Mouse (Mus musculus): ENCODE data around the gene Gps2.

The Gps2 gene

DNA sequence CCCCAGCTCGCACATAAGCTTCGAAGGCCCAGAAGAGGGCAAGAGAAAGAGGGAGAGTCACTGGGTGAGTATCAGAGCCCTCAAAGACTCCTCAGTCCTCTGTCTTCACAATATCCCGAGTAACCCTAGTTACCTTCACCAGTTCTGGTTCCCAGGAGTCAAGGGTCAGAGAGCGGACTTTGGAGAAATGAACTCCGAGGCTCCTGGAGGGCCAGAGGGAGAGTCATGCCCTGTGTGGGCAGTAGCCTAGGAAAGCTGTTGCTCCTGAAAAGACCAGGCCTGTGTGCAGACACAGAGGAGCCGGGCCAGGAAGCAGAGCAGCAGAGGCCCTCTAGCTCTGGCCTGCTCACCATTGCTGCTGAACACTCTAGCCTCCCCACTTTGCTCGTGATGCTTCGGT lies 29.0 kb upstream of the Gps2 start:
- no peak for DNase-seq (ENCODE audit: low read depth in 2 of 2, low spot score in 2 of 2)

DNA sequence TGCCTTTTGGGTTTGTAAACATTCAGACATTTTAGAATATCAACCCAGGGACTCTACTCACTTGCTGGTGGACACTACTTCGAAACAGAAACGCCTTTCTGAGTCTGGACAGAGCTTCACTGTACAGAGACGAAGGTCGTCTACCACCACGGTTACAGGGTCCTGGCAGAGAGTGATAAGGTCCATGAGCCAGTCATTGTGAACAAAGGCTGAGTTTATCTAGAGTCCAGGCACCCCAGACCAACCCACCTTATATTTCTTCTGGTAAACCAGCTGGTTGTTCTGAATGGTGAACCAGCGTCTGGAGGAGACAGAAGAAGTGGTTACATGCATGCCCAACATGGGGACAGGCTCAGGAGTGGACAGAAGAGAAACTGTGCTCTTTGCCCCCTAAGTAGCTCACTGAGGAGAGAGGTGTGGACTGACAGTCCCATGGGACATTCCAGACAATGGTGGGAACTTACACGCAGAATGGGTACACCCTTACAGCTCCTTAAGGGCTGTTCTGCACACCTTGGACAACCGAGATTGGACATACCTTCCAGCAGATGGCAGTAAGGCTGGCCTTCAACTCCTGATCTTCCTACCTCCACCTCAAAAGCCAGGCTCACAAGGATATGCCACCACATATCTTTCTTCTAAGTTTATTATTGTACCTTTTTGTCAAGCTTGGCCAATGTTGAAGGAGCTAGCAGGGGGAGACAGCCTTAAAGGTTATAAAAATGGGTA lies 26.6 kb upstream of the Gps2 start:
- DNase-seq (ENCODE audit: low read depth in 2 of 2, low spot score in 2 of 2), result no peak

DNA sequence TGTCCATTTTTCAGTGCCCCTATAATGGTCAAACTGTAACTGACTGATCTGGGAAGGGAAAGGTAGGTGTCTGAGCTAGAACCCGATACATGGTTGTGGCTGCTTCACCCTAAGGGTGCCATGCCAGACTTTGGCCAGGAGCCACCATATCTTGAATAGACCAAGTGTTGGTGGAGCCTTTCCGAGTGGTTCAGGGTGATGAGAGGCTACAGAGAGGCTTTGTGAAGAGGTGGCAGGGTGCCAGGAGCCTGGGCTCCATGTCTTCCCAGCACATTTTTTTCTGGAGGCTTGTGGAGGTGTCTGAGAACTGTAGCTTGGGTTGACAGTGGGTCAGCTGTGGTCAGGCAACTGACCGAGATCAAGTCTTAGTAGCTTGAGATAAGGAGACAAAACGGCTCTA lies 22.2 kb upstream of the Gps2 start:
- DNase-seq (ENCODE audit: low read depth in 2 of 2, low spot score in 2 of 2), result no peak

DNA sequence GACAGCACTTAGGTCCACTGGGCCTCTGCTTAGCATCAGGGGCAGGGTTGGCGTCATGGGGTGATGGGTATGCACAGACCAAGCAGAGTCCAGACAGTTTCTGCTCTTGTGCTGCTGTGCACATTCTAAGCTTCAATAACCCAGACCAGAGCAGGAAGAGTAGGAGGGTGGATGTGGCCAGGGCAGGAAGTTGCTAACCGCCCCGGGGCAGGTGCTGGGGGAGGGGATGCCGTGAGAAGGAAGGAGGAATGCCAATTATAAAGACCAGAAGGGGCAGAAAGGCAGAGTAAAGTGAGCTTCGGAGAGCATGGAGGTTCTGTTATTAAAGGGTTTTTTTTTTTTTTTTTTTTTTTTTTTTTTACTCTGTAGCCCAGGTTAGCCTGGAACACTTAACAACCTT lies 19.0 kb upstream of the Gps2 start:
- DNase-seq (ENCODE audit: low read depth in 2 of 2, low spot score in 2 of 2), result peak; percentile 58 to 77

DNA sequence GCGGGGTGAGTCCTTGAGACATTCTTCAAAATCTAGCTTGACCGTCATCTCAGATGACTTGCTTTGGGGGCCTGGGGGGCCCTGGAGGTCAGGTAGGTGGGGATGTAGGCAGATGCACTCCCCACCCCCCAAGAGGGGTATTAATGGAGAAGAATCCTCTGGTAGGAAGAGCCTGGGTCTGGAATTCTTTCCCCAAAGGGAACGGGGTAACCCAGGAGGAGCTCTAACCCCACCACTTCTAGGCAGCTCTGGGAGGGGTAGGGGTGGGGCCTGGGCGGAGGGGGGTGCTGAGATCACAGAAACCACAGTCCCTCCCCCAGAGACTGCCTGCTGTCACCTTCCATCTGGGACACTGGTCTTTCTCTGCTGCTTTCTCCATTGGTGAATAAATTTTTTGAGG lies 18.4 kb upstream of the Gps2 start, which contains the start of gene Acap1:
Gene Acap1, minus strand, starts transcription at position 249 of the 400 bp plus-strand sequence.
- peak in 1 of 2 experiments; percentile 52 for DNase-seq (ENCODE audit: low read depth in 2 of 2, low spot score in 2 of 2)

DNA sequence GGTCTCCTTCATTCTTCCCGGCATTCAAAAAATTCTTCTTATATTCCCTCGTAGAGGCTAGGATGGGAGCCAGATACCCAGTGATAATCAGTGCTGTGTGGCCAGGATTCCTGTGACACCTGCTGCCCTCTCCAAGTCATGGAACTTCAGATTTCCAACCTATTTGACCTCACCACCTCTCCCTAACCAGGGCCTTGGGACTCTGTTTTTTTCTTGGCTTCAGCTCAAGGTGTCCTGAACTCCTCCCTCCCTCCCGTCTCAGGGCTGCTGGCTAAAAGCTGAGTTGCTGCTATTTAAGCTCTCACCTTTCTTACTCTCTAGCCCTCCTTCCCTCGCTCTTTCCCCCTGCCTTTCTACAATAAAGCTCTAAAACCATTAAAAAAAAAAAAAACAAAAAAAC lies 13.8 kb upstream of the Gps2 start:
- DNase-seq (ENCODE audit: low read depth in 2 of 2, low spot score in 2 of 2), result no peak

DNA sequence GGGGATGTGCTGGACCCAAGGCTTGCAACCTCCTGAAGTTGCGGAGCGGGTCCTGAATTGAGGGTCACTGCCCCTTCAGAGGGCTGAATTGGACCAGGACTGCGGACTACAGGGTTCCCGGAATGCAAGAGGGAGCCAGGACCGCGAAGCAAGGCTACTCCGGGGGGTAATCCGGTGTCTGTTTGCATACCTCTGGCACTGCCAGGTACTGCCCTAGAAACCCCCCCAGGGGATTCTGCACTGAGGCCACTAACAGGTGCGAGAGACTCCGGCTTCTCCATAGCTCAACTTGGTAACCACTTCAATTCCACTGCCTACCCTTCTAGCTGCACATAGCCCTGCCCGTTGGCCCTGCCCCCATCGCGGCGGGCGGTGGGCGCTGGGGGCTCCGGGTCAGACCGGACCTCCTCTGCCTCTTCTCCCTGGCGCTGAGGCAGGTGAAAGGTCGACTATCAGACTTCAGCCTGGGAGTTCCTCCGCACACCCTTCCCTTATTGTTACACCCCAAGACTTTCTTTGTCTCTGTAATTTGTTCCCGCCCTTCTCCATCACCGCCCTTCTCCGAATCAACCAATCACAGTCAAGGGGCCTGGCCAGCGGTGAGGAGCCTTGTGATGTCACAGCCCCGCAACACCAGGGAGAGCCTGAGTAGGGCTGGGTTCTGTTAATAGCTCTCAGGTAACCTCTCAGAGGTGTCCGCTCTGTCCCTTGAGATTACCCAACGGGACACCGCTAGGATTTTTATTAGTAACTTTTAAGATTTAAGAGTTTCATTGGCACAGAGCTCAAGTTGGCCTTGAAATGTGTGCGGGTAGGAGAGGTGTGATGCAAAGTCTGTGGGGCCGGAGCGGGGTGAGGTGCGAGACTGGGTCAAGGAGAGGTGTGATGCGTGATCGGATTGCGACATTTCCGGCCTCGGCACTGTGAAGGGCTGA lies 12.9 kb upstream of the Gps2 start, which contains the start of the genes 2810408A11Rik and Neurl4:
Gene 2810408A11Rik, minus strand, starts transcription at position 517 of the 935 bp plus-strand sequence.
Gene Neurl4, plus strand, starts transcription at position 602 of the 935 bp plus-strand sequence.
- peak; percentile 74 to 86 for DNase-seq (ENCODE audit: low read depth in 2 of 2, low spot score in 2 of 2)

DNA sequence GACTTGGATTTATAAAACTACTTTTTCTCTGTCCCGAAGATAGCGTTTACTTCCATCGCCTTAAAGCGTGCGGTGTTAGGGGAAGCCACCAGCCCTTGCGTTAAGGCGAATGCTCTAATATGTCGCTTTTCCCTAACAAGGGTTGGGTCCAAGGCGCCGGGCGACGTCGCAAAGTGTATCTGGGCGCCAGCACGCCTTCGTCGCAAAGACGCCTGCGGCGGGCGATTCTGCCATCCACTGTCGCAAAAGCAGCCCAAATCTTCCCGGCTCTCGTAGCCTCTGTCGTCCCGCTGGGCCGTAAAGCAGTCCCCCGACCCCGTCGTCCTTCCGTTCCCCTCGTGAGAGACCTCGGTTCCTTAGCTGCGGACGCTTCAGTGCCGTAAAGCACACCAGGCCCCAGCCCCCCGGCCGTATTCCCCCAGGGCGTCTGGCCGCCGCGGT lies 12.3 kb upstream of the Gps2 start:
- DNase-seq (ENCODE audit: low read depth in 2 of 2, low spot score in 2 of 2), result peak; percentile 77 to 81

DNA sequence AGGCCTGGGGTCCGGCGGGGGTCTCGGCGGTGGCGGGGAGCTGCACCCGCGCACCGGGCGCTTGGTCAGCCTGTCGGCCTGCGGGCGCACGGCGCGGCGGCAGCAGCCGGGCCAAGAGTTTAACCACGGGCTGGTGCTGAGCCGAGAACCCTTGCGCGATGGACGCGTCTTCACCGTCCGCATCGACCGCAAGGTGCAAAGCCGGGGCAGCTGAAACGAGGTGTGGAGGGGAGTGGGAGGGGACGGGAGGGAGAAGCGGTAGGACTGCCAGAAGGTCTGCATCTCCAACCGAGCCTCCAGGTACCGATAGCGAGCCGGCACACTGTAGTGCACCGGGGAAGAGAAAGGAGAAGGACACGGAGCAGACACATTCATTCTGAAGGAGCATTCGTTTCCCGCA lies 11.7 kb upstream of the Gps2 start:
- no peak for DNase-seq (ENCODE audit: low read depth in 2 of 2, low spot score in 2 of 2)

DNA sequence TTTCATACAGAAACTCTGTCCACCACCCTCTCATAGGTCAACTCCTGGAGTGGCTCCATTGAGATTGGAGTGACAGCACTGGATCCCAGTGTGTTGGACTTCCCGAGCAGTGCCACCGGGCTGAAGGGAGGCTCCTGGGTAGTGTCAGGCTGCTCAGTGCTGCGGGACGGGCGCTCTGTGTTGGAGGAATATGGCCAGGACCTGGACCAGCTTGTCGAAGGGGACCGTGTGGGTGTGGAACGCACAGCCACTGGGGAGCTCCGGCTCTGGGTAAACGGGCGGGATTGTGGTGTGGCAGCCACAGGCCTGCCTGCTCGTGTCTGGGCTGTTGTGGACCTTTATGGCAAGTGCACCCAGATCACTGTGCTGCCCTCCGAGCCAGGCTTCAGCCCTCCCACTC lies 10.7 kb upstream of the Gps2 start:
- no peak for DNase-seq (ENCODE audit: low read depth in 2 of 2, low spot score in 2 of 2)

DNA sequence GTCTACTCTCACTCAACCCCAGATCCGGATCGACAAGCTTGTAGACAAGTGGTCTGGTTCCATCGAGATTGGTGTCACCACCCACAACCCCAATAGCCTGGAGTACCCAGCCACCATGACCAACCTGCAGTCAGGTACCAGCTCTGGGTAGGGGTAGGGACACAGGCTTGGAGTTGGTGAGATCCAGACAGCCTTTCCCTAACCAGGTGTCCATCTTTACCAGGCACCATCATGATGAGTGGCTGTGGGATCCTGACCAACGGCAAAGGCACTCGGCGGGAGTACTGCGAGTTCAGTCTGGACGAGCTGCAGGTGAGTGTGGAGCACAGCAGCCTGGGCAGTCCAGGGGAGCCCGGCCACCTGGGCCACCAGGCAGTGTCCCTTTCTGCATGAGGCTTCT lies 9.4 kb upstream of the Gps2 start:
- no peak for DNase-seq (ENCODE audit: low read depth in 2 of 2, low spot score in 2 of 2)

DNA sequence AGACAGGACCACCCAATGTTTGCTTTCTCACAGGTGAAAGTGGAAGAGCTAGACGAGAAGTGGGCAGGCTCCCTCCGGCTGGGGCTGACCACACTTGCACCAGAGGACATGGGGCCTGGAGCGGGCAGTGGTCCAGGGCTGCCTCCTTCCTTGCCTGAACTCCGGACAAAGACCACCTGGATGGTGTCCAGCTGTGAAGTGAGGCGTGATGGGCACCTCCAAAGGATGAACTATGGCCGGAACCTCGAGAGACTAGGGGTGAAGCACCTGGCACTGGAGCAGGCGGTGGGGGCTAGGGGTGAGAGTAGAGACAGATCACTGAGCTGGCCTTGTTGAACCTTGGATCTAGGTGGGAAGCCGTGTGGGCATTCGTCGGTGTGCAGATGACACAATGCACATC lies 5.0 kb upstream of the Gps2 start:
- DNase-seq (ENCODE audit: low read depth in 2 of 2, low spot score in 2 of 2), result no peak

DNA sequence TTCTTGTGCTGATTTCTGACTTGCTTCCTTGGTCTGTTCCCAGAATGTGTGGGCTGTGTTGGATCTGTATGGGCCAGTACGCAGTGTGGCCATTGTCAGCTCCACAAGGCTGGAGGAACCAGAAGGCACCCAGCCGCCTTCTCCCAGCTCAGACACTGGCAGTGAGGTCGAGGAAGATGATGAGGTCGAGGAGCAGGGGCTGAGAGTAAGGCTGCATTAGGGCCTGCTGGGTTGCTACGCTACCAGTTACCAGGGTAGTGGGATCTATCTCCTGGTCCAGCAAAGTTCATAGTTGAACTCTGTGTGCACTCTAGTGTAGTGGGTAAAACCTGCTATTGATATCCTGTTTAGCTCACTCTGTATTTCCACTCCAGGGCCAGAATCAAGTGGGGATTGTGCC lies 4.5 kb upstream of the Gps2 start:
- DNase-seq (ENCODE audit: low read depth in 2 of 2, low spot score in 2 of 2), result no peak

DNA sequence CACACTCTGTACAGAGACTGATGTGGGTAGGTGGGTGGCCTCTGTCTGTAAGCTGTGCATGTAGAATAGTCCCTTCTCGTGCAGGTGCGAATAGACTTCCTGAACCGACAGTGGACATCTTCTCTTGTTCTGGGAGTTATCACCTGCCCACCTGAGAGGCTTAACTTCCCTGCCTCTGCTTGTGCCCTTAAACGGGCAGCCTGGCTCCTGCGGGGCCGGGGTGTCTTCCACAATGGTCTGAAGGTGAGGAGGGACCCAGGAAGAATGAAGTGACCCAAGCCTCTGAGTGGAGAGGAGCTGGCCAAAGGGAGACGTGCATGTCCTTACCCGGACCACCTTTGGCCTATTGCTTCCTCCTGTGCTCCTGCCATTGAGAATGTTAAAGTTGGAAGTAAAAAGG lies 3.5 kb upstream of the Gps2 start:
- DNase-seq (ENCODE audit: low read depth in 2 of 2, low spot score in 2 of 2), result no peak

DNA sequence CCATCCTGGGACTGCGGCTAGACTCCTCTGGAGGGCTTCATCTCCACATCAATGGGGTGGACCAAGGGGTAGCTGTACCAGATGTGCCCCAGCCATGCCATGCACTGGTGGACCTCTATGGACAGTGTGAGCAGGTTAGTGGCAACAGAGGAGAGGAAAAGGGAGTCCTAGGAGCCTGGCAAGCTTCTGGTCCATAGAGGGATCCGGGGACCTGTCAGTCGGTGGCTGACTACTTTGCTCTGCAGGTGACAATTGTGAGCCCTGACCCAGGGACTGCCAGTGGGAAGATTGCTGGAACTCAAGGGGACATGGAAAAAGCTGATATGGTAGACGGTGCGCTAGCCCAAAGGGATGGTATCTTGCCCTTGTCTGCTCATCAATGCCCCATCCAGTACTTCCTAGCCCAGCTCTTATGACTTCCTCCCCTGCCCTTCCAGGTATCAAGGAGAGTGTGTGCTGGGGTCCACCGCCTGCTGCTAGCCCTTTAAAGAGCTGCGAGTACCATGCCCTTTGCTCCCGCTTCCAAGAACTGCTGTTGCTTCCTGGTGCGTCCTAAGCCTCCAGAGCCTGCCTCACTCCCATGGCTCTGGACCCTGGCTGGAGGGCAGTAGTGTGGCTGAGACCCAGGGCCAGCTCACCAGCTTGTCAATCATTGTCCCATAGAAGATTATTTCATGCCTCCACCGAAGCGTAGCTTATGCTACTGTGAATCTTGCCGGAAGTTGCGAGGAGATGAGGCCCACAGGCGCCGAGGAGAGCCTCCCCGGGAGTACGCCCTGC lies 2.7 kb upstream of the Gps2 start:
- no peak for DNase-seq (ENCODE audit: low read depth in 2 of 2, low spot score in 2 of 2)

DNA sequence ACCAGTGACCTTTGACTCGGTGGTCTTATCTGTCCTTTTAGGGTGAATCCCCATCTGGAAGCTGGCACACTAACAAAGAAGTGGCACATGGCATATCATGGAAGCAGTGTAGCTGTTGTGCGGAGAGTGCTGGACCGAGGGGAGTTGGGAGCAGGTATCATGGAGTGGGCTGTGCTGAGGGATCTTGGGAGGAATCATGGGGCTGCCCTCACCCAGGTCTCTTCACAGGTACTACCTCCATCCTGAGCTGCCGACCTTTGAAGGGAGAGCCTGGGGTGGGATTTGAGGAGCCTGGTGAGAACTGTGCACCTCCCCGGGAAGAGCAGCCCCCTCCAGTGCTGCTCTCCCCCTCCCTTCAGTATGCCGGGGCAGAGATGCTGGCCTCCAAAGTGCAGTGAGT lies 2.0 kb upstream of the Gps2 start:
- DNase-seq (ENCODE audit: low read depth in 2 of 2, low spot score in 2 of 2), result no peak

DNA sequence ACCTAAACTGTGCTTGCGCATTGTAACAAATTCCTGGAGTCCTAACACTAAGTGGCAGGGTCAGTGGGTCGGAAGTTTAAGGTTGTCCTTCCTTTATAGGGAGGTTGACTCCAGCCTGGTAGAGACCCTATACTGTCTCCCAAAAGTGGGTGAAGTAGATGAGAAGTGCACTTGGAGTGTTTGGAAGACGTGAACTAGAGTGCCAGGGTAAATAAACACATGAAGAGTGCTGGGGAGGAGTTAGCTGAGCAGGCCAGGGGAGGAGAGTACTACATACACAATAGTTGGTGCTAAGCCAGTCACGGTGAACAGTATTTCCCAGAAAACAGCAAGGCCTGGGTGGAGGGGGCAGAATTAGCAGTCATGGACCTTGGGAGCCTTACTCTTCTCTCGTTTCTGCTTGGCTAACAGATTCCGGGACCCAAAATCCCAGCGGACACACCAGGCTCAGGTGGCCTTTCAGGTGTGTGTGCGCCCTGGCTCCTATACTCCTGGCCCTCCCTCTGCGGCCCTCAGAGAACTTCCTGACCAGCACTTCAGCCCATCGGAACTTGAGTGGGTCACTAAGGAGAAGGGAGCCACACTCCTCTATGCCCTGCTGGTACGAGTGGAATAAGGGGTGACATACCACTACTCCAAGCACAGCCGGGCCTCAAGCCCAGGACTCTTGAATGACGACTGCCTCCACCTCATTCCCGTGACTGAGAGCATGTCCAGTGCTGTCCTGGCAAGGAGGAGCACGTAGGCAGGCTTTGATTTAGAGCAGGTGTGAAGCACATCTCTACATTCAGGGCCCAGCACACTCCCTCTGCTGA lies 765 bp upstream of the Gps2 start:
- no peak for DNase-seq (ENCODE audit: low read depth in 2 of 2, low spot score in 2 of 2)

DNA sequence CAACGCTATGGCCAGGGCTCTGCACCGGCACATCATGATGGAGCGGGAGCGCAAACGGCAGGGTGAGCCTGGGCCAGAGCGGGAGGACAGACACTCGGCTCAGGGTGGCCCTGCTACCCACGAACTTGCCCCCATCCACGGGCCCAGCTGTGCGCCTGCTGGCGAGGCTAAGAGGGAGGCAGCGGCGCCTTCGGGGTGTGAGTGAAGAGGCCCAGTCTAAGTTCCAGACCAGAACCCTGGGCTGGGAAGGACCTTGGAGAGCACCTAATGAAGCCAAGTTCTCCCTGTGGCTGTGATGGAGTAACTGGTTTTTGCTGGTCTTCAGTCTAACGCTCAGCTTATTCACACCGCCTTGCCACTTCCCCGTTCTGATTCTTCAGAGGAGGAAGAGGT lies 680 bp downstream of the Gps2 start:
- no peak for DNase-seq (ENCODE audit: low read depth in 2 of 2, low spot score in 2 of 2)

DNA sequence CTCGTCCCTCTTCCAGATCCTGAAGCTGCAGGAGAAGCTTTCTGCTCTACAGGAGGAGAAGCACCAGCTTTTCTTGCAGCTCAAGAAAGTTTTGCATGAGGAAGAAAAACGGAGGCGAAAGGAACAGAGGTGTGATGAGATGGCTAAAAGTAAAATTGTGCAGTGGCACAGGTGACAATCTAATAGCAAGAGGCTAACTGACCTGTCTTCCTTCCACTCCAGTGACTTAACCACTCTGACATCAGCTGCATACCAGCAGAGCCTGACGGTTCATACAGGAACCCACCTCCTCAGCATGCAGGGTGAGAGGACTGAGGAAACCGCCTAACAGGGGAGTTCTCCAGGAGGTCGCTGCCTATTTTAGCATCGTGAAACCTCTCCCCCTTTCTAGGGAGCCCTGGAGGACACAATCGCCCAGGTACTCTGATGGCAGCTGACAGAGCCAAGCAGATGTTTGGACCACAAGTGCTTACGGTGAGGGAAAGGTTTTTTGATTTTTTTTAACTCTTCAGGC lies 1.3 kb downstream of the Gps2 start:
- no peak for DNase-seq (ENCODE audit: low read depth in 2 of 2, low spot score in 2 of 2)
